Mouse (Mus musculus): ENCODE data around the gene Cep97.

DNA sequence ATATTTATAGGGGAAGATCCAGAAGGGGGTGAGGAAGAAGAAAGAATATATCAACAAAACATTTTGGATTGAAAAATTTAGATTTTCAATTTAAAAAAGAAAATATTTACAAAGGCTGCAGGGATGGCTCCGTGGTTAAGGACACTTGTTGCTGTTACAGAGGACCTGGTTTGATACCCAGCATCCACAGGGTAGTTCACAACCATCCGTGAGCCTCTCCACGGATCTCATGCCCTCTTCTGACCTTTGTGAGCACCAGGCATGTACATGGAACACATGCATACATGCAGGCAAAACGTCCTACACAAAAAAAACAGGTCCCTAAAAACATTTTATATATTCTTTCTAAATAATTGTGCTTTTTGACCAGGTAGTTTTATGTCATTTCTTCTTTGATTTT lies 70.8 kb downstream of the Cep97 start:
- TF ChIP-seq CTCF (IDR thresholded peaks at IDR 0.05; ENCODE audit: borderline replicate concordance, control insufficient read depth, extremely low read depth, insufficient read depth, low read length, poor library complexity) (no peak), POLR2A (IDR thresholded peaks at IDR 0.05; ENCODE audit: control insufficient read depth, extremely low read depth, insufficient read depth, low read length, poor library complexity) (no peak)
